Mouse (Mus musculus) lung, postnatal 0 days (tissue): ENCODE measurements around the gene Mast4. TPM values are rescaled to one million over a fixed set of nuclear protein-coding genes. Genes with fewer than 3 reads are reported as not detected.

Experiments used
- ATAC-seq: fragments of 200-750 bp; cut with Nextera tagmentation; 2 replicates; pipeline ENCODE4 v1.8.0; 2017; ENCODE audit warnings: moderate library complexity
- DNase-seq: peaks from one replicate; pipeline ENCODE4 v3.0.0-alpha.2; 2016; ENCODE audit warnings: low spot score
- H3K27ac ChIP-seq: fragments of 300-500 bp; sonication (generic); 2 replicates; pipeline ENCODE4 v1.5.1; 2014; ENCODE audit warnings: antibody characterized with exemption, mild to moderate bottlenecking, low read length, mixed read lengths
- H3K27me3 ChIP-seq: fragments of 300-500 bp; sonication (generic); replicated peaks from 2 replicates; pipeline ENCODE4 v1.6.1; 2014; ENCODE audit warnings: low read length, mixed read lengths; ENCODE audit not compliant: insufficient read depth
- H3K36me3 ChIP-seq: fragments of 300-500 bp; sonication (generic); 2 replicates; pipeline ENCODE4 v1.6.1; 2014; ENCODE audit warnings: low read length, mixed read lengths; ENCODE audit not compliant: insufficient read depth
- H3K4me1 ChIP-seq: fragments of 300-500 bp; sonication (generic); 2 replicates; pipeline ENCODE4 v1.6.1; 2014; ENCODE audit warnings: antibody characterized with exemption, low read depth, low read length, mixed read lengths; ENCODE audit not compliant: insufficient read depth
- H3K4me2 ChIP-seq: fragments of 300-500 bp; sonication (generic); replicated peaks from 2 replicates; pipeline ENCODE4 v1.6.1; 2014; ENCODE audit warnings: low read depth, mild to moderate bottlenecking, low read length, moderate library complexity, mixed read lengths
- H3K4me3 ChIP-seq: fragments of 300-500 bp; sonication (generic); 2 replicates; pipeline ENCODE4 v1.5.1; 2014; ENCODE audit warnings: low read depth, low read length
- H3K9ac ChIP-seq: fragments of 300-500 bp; sonication (generic); replicated peaks from 2 replicates; pipeline ENCODE4 v1.6.1; 2014; ENCODE audit warnings: low read depth, mild to moderate bottlenecking
- H3K9me3 ChIP-seq: fragments of 300-500 bp; sonication (generic); 2 replicates; pipeline ENCODE4 v1.6.1; 2016; ENCODE audit warnings: low read length, mixed read lengths
- CTCF ChIP-seq: IDR thresholded peaks from 2 replicates; pipeline ENCODE4 v1.5.1; 2016; ENCODE audit warnings: antibody characterized with exemption, mild to moderate bottlenecking
- EP300 ChIP-seq: IDR thresholded peaks from 2 replicates; pipeline ENCODE4 v1.6.1; 2016; ENCODE audit warnings: antibody characterized with exemption, mild to moderate bottlenecking, control low read depth
- WGBS: fragments of 180-500 bp; shearing (Covaris S2); extraction: QIAGEN DNeasy Blood & Tissue Kit; methylation state at CpG from one replicate; pipeline ENCODE4 v1.1.7; 2014; 5-methylcytosine and 5-hydroxymethylcytosine counted together
- polyA plus RNA-seq: library from polyadenylated mRNA; unstranded; fragments of >200 nt; fragmentation: Nextera tagmentation; extraction: Ambion mirVana; gene quantifications from 2 replicates; pipeline ENCODE4 v1.2.1, GENCODE M21; 2015

Gene Mast4
- polyA plus RNA-seq, 1 experiment from 2014 or later: 15.5 TPM

DNA sequence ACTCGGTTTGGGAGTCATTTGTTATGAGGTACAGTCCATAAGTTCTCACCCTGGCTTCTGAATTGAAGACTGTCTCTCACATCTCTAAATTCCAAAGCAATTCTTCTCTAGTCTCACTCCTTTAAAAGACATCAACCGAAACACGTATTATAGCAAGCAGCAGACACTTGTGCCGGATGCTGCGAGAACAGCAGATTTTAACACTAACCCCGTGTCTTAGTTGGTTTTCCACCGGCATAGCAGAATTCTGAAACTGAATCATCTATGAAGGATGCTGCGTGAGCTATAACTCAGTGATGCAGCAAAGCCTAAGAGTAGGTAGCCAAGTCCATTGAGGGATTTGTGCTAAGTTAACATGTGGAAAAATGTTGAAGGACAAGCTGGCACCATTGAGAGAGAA lies 10.5 kb upstream of the Mast4 start:
- H3K27ac ChIP-seq: no peak overlapping the region
- no peaks in the 10 kb centered on the region for H3K27me3 ChIP-seq
- no peaks in the 10 kb centered on the region for H3K4me1 ChIP-seq
- H3K9ac ChIP-seq: no peak overlapping the region
- H3K4me2 ChIP-seq: no peak overlapping the region
- no peaks in the 10 kb centered on the region for H3K36me3 ChIP-seq
- H3K9me3 ChIP-seq: no peaks in the 10 kb centered on the region
- no peak for TF ChIP-seq EP300
- no peak for TF ChIP-seq CTCF
- 92% methylated on average over 8 of the region's 8 CpGs for WGBS
- H3K4me3 ChIP-seq: no peak overlapping the region
- ATAC-seq: no peak
- DNase-seq: no peak

DNA sequence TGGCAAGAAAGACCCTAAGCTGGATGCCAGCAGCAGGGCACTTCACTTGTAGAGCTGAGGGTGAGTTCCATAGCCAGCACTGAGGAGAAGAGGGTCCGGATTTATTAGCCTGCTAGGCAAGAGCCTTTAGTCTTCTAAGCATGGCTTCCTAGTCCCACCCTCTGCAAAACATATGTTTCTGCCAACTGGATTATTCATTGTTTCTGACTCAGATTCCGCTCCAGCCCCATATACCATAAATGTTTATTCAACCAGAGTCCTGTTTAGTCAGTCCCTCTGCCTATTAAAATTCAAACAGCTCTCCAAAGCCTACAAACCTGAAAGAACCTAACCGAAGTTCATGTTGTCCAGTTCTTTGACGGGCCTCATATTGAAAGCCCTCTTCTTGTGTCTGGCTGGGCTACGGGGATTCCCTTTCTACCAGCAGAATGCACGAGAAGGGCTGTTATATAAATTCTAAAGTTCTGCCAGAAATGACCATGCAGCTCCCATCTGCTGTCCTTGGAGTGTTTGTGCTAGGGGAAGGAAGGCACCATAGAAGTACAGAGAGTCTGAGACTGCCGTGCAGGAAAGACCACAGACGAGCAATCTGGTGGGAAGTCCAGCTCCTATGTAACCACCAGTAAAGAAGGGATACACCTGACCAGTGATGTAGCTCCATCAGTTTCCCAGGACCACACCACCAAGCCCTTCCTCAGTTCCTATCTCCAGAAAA lies 9.9 kb upstream of the Mast4 start:
- H3K9ac ChIP-seq: no peak overlapping the region
- no peak overlapping the region for H3K4me2 ChIP-seq
- no peaks in the 10 kb centered on the region for H3K9me3 ChIP-seq
- H3K27ac ChIP-seq: no peak overlapping the region
- no peaks in the 10 kb centered on the region for H3K4me1 ChIP-seq
- no peak for ATAC-seq
- H3K27me3 ChIP-seq: no peaks in the 10 kb centered on the region
- no peaks in the 10 kb centered on the region for H3K36me3 ChIP-seq
- DNase-seq: no peak
- no peak for TF ChIP-seq CTCF
- H3K4me3 ChIP-seq: no peak overlapping the region
- 67% methylated on average over 8 of the region's 8 CpGs for WGBS

DNA sequence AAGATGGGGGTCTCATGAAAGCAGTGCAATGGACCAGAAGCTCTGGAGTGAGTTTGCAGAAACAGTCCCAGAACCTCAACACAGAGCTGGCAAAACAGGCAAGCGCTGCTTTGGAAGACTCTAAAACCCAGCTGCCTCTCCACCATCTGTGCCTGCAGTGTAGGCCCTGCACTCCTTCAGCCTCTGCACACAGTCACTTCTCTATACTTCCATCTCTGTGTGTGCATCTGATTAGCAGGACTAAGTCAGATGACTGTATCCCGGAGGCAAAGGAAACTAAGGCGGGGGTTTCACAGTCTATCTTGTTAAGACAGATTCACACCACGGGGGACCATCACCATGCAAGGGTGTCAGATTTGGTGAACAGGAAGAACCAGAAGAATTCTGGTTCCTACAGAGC lies 6.7 kb upstream of the Mast4 start:
- Histone ChIP-seq H3K4me1 (no peaks in the 10 kb centered on the region), H3K9ac (no peak overlapping the region), H3K9me3 (no peaks in the 10 kb centered on the region), H3K4me2 (no peak overlapping the region), H3K36me3 (no peaks in the 10 kb centered on the region), H3K27me3 (no peaks in the 10 kb centered on the region), H3K27ac (no peak overlapping the region), H3K4me3 (no peak overlapping the region)
- TF ChIP-seq CTCF (no peak), EP300 (no peak)
- no peak for ATAC-seq
- no peak for DNase-seq
- WGBS: 83% methylated on average over 4 of the region's 4 CpGs

DNA sequence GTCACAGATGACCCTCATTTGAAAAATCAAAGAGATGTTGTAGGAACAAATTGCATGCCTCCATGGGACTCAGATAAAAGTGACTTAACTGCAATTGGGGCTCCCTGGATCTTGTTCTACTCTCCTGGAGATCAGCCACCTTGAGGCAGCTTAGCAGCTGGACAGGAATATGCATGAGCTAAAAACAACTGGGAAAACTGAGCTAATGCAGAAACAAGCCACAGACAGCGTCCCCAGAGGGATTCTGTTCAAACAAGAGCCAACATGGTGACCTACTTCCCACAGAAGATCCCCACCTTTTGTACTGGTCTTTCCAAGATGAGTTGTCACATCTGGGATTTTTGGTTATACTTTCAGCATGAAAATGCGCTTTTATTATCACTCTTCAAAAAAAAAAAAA lies 4.3 kb upstream of the Mast4 start:
- no peaks in the 10 kb centered on the region for H3K9me3 ChIP-seq
- no peak overlapping the region for H3K9ac ChIP-seq
- ATAC-seq: no peak
- H3K27ac ChIP-seq: no peak overlapping the region
- peaks cover 5% of the 10 kb centered on the region; the same call in 1 of the 2 replicates for H3K4me1 ChIP-seq
- peaks cover 3% of the 10 kb centered on the region for H3K27me3 ChIP-seq
- DNase-seq: no peak
- no peaks in the 10 kb centered on the region for H3K36me3 ChIP-seq
- no peak overlapping the region for H3K4me2 ChIP-seq
- no peak overlapping the region for H3K4me3 ChIP-seq
- TF ChIP-seq EP300: no peak
- no peak for TF ChIP-seq CTCF
- WGBS: 75% methylated on average over 2 of the region's 2 CpGs

DNA sequence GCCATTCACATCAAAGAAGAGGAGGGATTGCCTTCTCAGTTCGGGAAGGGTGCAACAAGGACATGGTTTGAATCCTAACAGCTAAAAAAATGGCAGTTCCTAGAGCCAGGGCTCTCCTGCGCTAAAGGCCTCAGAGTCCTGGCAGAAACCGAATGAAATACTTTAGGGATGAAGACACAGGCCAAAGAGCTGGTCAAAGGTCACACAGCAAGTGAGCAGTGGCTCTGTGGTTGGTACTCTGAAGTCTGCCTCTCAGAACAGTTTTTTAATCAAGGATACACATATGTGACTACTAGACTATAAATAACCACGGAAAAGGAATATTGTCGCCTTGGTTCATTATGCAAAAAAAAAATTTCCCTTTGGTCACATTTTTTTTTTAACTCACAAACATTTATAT lies 1.9 kb upstream of the Mast4 start:
- H3K4me1 ChIP-seq: peaks cover 10% of the 10 kb centered on the region; the same call in 1 of the 2 replicates
- no peaks in the 10 kb centered on the region for H3K9me3 ChIP-seq
- ATAC-seq (no peak), DNase-seq (no peak)
- peaks cover 15% of the 10 kb centered on the region for H3K27me3 ChIP-seq
- 52% methylated on average over 5 of the region's 5 CpGs for WGBS
- H3K36me3 ChIP-seq: no peaks in the 10 kb centered on the region
- no peak overlapping the region for H3K4me2 ChIP-seq
- TF ChIP-seq EP300 (no peak), CTCF (no peak)
- H3K4me3 ChIP-seq: no peak overlapping the region
- no peak overlapping the region for H3K27ac ChIP-seq
- H3K9ac ChIP-seq: no peak overlapping the region

DNA sequence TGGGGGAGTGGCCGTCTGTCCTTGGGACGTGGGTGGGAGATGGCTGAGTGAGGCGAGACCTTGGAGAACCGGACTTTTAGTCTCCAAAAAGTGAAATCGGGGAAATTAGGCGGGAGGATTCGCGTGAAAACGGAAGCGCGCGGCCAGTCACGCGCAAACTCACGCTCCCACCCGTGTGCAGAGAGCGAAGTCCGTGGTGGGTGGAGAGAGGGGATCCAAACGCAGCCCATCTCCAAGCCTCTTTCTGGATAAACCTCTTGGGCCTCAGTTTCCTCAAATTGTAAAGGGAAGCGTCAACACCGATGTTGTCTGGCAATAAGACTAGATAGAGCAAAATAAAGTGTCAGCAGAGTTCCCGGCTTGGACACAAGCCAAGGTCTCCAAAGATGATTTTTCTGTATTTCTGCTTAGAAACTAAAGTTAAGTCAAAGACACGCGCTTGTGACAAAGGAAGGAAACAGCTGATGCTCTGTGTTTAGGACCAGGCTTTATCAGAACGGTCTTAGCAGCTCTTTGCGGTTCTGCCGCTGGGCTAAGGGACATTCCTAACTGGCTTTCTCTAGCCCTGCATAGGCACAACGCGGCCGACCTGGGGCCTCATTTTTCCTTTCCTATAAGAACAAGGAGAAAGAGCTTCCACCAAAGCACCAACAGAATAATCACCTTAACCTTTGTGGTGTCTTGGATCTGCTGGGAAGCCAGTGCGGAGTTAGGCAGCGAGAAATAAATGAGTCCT lies 594 bp upstream of the Mast4 start:
- ATAC-seq (no peak), DNase-seq (peak; percentile 29)
- Histone ChIP-seq H3K9me3 (no peaks in the 10 kb centered on the region), H3K27me3 (peaks cover 15% of the 10 kb centered on the region), H3K27ac (no peak overlapping the region), H3K4me3 (peak overlapping the region; percentile 63), H3K4me2 (peak overlapping the region; percentile 99), H3K4me1 (peaks cover 10% of the 10 kb centered on the region; the same call in 1 of the 2 replicates), H3K36me3 (no peaks in the 10 kb centered on the region), H3K9ac (peak overlapping the region; percentile 27; the same call in 1 of the 2 replicates)
- TF ChIP-seq CTCF (no peak), EP300 (no peak)
- WGBS: 2% methylated on average over 32 of the region's 32 CpGs
